Mouse (Mus musculus) CH12.LX (cell line): ENCODE results near the gene Ppox.

Source experiments
- CTCF ChIP-seq, 2 experiments: IDR thresholded peaks in 1 of 2; conservative IDR thresholded peaks in 1 of 2; 2 replicates each; pipeline ENCODE4 v1.5.1; 2011 to 2012; ENCODE audit warnings: low read depth in 2 of 2, low read length in 2 of 2, improper control_type of control experiment in 1 of 2, inconsistent platforms in 1 of 2, mild to moderate bottlenecking in 1 of 2, moderate library complexity in 1 of 2
- E2F4 ChIP-seq: IDR thresholded peaks from 2 replicates; pipeline ENCODE4 v1.6.1; 2011; ENCODE audit warnings: low read depth, low read length, improper control_type of control experiment; ENCODE audit not compliant: insufficient replicate concordance
- ETS1 ChIP-seq: conservative IDR thresholded peaks from 2 replicates; pipeline ENCODE4 v1.6.1; 2012; ENCODE audit warnings: low read depth, mild to moderate bottlenecking, inconsistent platforms, low read length, improper control_type of control experiment, moderate library complexity
- GABPA ChIP-seq: IDR thresholded peaks from 2 replicates; pipeline ENCODE4 v1.6.1; 2012; ENCODE audit warnings: low read depth, low read length, improper control_type of control experiment, inconsistent platforms; ENCODE audit not compliant: insufficient replicate concordance
- HCFC1 ChIP-seq: IDR thresholded peaks from 2 replicates; pipeline ENCODE4 v1.6.1; 2012; ENCODE audit warnings: low read depth, mild to moderate bottlenecking, inconsistent platforms, low read length, improper control_type of control experiment
- KAT2A ChIP-seq: IDR thresholded peaks from 2 replicates; pipeline ENCODE4 v1.6.1; 2012; ENCODE audit warnings: low read length, improper control_type of control experiment, inconsistent platforms; ENCODE audit not compliant: insufficient replicate concordance
- MAFK ChIP-seq: IDR thresholded peaks from 2 replicates; pipeline ENCODE4 v1.6.1; 2011; ENCODE audit warnings: low read length, improper control_type of control experiment; ENCODE audit not compliant: insufficient replicate concordance
- MAX ChIP-seq: IDR thresholded peaks from 2 replicates; pipeline ENCODE4 v1.6.1; 2011; ENCODE audit warnings: low read length, improper control_type of control experiment
- MYC ChIP-seq: IDR thresholded peaks from 2 replicates; pipeline ENCODE4 v1.6.1; 2011; ENCODE audit warnings: low read depth, mild to moderate bottlenecking, improper control_type of control experiment, low read length
- POLR2A ChIP-seq: IDR thresholded peaks from 2 replicates; pipeline ENCODE4 v1.6.1; 2011; ENCODE audit warnings: low read depth, mild to moderate bottlenecking, improper control_type of control experiment, low read length
- TCF12 ChIP-seq: IDR thresholded peaks from 2 replicates; pipeline ENCODE4 v1.6.1; 2014; ENCODE audit warnings: low read depth, mild to moderate bottlenecking, inconsistent platforms, low read length, improper control_type of control experiment
- ZKSCAN1 ChIP-seq: IDR thresholded peaks from 2 replicates; pipeline ENCODE4 v1.6.1; 2012; ENCODE audit warnings: low read depth, inconsistent platforms, low read length, improper control_type of control experiment, borderline replicate concordance
- ZMIZ1 ChIP-seq: IDR thresholded peaks from 2 replicates; pipeline ENCODE4 v1.6.1; 2012; ENCODE audit warnings: low read depth, mild to moderate bottlenecking, inconsistent platforms, low read length, improper control_type of control experiment

- TF ChIP-seq CTCF (conservative IDR thresholded peaks at IDR 0.05 in 1 of 2, IDR thresholded peaks at IDR 0.05 in 1 of 2; ENCODE audit: low read depth in 2 of 2, low read length in 2 of 2): no peak
- no peak for TF ChIP-seq MAFK
- TF ChIP-seq E2F4: no peak
- no peak for TF ChIP-seq MAX
- TF ChIP-seq POLR2A: no peak
- no peak for TF ChIP-seq MYC
- no peak for TF ChIP-seq ZMIZ1
- no peak for TF ChIP-seq GABPA
- TF ChIP-seq ETS1: no peak
- TF ChIP-seq ZKSCAN1: no peak
- TF ChIP-seq TCF12: no peak
- no peak for TF ChIP-seq KAT2A
- TF ChIP-seq HCFC1: no peak
These were observed 12.6 kb downstream of the Ppox start for GRCm38 (mm10) chr1:171268341-171268740.
